Mouse (Mus musculus) naive thymus-derived CD4-positive, alpha-beta T cell, adult 5 months (primary cell): Measurements from ENCODE around the gene Psmd12. TPM values are rescaled to one million over a fixed set of nuclear protein-coding genes. Genes with fewer than 3 reads are reported as not detected.

Experiments
- polyA plus RNA-seq: library from polyadenylated mRNA; unstranded; fragments of 100-300 nt; shearing (Covaris generic); gene quantifications from one replicate; pipeline ENCODE4 v1.2.1, GENCODE M21; 2017

Gene Psmd12
- polyA plus RNA-seq, result 102 TPM

DNA sequence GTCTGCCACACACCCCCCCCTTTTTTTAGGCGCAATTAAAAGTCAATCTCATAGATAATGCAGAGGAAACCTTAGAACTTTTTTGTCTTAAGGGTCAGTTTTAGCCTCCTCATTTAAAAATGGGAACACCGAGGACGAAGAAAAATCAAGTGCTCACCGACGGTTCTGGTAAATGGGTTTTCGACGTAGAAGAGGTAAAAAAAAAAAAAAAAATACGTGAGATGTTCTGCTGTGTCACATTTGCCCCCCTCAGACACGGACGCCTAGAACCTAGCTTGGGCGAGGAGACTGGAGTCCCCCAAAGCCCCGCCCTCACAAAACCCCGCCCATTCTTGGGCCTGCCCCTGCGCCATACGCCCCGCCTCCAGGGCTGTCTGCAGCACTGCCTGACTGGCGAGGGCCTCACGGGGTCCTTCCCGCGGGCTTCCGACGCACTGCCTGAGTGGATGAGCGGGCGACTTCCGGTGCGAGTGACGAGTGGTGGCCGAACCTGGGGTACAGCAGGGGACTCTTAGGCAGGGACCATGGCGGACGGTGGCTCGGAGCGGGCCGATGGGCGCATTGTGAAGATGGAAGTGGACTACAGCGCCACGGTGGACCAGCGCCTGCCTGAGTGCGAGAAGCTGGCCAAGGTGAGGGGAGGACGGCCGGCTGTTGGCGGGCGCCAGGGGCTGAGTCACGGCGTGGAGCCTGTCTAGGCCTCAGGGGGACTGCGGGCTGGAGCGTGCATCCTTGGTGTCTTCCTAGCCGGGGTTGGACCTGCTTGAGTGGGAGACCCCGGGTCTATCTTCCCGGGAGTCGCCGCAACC, at the start of gene Psmd12:
TSS of gene Psmd12 (plus strand) at position 432 of the 809 bp plus-strand sequence.

DNA sequence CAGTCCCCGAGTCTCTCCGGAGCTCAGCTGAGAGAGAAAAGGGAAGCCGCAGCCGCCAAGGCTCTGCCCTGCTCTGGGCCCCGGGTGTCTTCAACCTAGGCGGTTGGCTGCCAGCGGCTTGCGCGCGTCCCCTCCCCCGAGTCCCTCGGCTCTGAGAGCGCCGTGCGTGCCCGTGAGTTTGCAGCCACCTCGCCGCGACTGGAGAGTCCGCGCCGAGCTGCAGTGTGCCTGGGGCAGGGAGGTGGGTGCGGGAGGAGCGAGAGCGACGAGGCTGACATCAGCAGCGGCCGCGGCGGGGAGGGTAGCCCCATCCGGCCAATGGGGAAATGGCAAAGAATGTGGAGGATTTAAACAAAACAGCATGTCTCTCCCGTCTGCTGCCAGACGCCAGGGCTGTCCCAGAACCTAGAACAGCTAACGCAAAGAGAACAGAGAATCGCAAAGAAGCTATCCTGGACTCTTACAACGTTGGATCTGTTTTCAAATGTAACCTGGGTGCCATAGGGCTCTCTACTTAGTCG, 8.7 kb upstream of the Psmd12 start, which contains the start of gene Pitpnc1:
TSS of gene Pitpnc1 (minus strand) at position 179 of the 521 bp plus-strand sequence.

GRCm38 (mm10) chr11:107547351-107548203, 68.3 kb downstream of the Psmd12 start, which contains the start of gene Helz:
TSS of gene Helz (plus strand) at chr11:107547930.

Other genes starting within 250 kb of the Psmd12 start
- gene Pitpnc1, start 8.8 kb upstream of the Psmd12 start, polyA plus RNA-seq, result 128 TPM
- gene Helz, start 68.4 kb downstream of the Psmd12 start, polyA plus RNA-seq, result 57.2 TPM
- gene Cacng1, start 237.0 kb downstream of the Psmd12 start, polyA plus RNA-seq, result not detected